Mouse (Mus musculus) heart, embryonic 12.5 days (tissue): ENCODE data around the gene Dclk3. TPM values are rescaled to one million over a fixed set of nuclear protein-coding genes. Genes with fewer than 3 reads are reported as not detected.

Experiments used
- ATAC-seq: fragments of 200-750 bp; cut with Nextera tagmentation; 2 replicates; pipeline ENCODE4 v1.8.0; 2017; ENCODE audit warnings: moderate TSS enrichment, moderate library complexity; ENCODE audit not compliant: insufficient number of reproducible peaks, low FRiP score
- H3K27ac ChIP-seq: fragments of 300-500 bp; sonication (generic); 2 replicates; pipeline ENCODE4 v1.5.1; 2016; ENCODE audit warnings: mild to moderate bottlenecking, moderate library complexity; ENCODE audit not compliant: poor library complexity, severe bottlenecking
- H3K27me3 ChIP-seq: fragments of 300-500 bp; sonication (generic); replicated peaks from 2 replicates; pipeline ENCODE4 v1.6.1; 2016; ENCODE audit warnings: mild to moderate bottlenecking, moderate library complexity
- H3K36me3 ChIP-seq: fragments of 300-500 bp; sonication (generic); 2 replicates; pipeline ENCODE4 v1.6.1; 2016; ENCODE audit warnings: mild to moderate bottlenecking, moderate library complexity
- H3K4me1 ChIP-seq: fragments of 300-500 bp; sonication (generic); replicated peaks from 2 replicates; pipeline ENCODE4 v1.6.1; 2016; ENCODE audit warnings: mild to moderate bottlenecking
- H3K4me2 ChIP-seq: fragments of 300-500 bp; sonication (generic); 2 replicates; pipeline ENCODE4 v1.6.1; 2016; ENCODE audit warnings: mild to moderate bottlenecking, moderate library complexity
- H3K4me3 ChIP-seq: fragments of 300-500 bp; sonication (generic); 2 replicates; pipeline ENCODE4 v1.5.1; 2016; ENCODE audit warnings: mild to moderate bottlenecking
- H3K9ac ChIP-seq: fragments of 300-500 bp; sonication (generic); 2 replicates; pipeline ENCODE4 v1.6.1; 2016; ENCODE audit warnings: mild to moderate bottlenecking, moderate library complexity
- H3K9me3 ChIP-seq: fragments of 300-500 bp; sonication (generic); replicated peaks from 2 replicates; pipeline ENCODE4 v1.6.1; 2016; ENCODE audit warnings: mild to moderate bottlenecking, moderate library complexity
- WGBS: fragments of 180-500 bp; shearing (Covaris S2); methylation state at CpG from one replicate; pipeline ENCODE4 v1.1.7; 2016; 5-methylcytosine and 5-hydroxymethylcytosine counted together
- polyA plus RNA-seq: library from polyadenylated mRNA; unstranded; fragments of >200 nt; fragmentation: Nextera tagmentation; extraction: Ambion mirVana; gene quantifications from 2 replicates; pipeline ENCODE4 v1.2.1, GENCODE M21; 2016

Gene Dclk3
- polyA plus RNA-seq, 1 experiment from 2014 or later: 2.7 TPM

DNA sequence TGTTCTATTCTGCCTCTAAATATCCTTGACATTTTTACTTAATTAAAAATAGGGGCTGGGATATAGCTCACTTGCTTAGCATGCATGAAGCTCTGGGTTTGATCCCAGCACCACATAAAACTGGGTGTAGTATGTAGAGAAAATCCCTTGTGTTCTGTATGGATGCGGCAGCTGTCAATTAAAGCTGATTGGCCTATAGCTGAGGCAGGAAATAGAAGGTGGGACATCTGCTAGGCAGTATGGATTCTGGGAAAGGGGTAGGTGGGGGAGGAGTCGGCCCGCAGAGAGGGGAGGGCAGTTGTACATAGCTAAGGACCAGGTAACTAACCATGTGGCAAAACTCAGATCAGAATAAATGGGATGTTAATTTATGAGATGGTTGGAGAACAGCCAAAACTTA lies 85.0 kb downstream of the Dclk3 start:
- no peaks in the 10 kb centered on the region for H3K36me3 ChIP-seq
- no peak overlapping the region for H3K4me3 ChIP-seq
- no peaks in the 10 kb centered on the region for H3K4me1 ChIP-seq
- 89% methylated on average over 3 of the region's 3 CpGs for WGBS
- no peak for ATAC-seq
- no peak overlapping the region for H3K4me2 ChIP-seq
- H3K27me3 ChIP-seq: no peaks in the 10 kb centered on the region
- H3K27ac ChIP-seq: no peak overlapping the region
- no peak overlapping the region for H3K9ac ChIP-seq
- 0 out of 2 replicates have a peak, but pooled peaks cover 4% of the 10 kb centered on the region for H3K9me3 ChIP-seq

DNA sequence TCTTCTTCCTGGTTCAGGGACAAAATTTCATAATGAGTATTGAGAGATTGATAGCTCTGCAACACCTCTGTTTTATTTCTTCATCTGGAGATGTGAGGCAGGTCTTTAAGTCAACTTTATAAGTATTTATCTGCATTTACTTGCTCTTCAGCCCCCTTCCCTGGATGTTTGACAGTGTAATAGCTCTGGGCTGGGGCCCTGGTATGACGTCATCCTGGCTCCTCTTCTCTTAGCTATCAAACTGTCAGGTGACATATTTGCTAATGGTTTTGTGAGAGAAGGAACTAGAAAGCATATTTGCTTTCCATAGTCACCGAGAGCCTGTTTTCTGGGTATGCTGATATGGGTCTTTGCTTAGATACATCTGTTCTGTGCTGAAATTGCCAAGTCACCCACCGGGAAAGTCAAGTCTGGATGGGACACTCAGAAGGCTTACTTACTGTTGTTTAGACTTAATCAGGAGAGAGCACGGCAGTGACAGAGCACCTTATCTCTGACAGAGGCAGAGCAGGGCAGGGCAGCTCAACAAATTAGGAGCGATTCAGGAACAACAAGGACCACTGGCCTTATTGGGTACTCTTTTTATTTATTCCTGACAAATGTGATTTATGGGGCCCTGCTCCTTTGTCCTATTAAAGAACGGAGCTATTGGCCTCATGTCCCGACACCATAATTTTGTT lies 96.0 kb downstream of the Dclk3 start:
- WGBS: 35% methylated on average over 7 of the region's 7 CpGs
- Histone ChIP-seq H3K4me1 (peaks cover 5% of the 10 kb centered on the region), H3K4me2 (no peak overlapping the region), H3K36me3 (no peaks in the 10 kb centered on the region), H3K9ac (no peak overlapping the region), H3K27ac (no peak overlapping the region), H3K27me3 (no peaks in the 10 kb centered on the region), H3K4me3 (no peak overlapping the region), H3K9me3 (no peaks in the 10 kb centered on the region)
- no peak for ATAC-seq

DNA sequence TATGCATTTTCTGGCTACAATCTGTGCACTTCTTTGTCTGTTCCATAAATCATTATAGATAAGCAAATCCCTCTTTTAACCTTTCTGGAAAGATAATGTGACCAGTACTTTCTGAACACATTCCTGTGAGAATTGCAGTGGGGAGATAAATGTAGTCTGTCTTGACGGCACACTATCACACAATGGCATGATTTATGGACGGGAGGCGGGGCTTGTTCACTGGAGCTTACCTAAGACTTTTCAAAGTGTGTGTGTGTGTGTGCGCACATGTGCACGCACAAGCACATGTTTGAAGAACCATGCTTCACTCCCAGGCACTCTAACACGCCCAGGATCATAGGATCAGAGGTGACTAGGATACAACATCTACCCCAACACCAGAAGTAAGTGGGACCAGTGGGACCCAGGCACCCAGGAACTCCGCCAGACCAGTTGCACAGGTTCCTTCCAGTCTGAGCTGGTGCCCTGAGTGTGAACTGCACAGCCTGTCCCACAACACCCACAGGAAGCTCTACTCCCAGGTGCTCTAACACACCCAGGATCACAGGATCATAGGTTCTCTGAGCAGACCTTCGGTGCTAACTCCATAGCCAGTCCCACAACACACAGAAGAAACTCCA lies 96.7 kb downstream of the Dclk3 start:
- WGBS: 69% methylated on average over 8 of the region's 8 CpGs
- no peaks in the 10 kb centered on the region for H3K27me3 ChIP-seq
- H3K27ac ChIP-seq: no peak overlapping the region
- no peak overlapping the region for H3K9ac ChIP-seq
- no peak overlapping the region for H3K4me2 ChIP-seq
- H3K9me3 ChIP-seq: no peaks in the 10 kb centered on the region
- peaks cover 5% of the 10 kb centered on the region for H3K4me1 ChIP-seq
- no peak for ATAC-seq
- H3K36me3 ChIP-seq: no peaks in the 10 kb centered on the region
- H3K4me3 ChIP-seq: no peak overlapping the region

Other genes with a start within 250 kb of the Dclk3 start
- gene Mlh1, start 167.3 kb upstream of the Dclk3 start, polyA plus RNA-seq: 39.3 and 44.0 TPM in 2 replicates
- 32.8 and 34.3 TPM in 2 replicates for gene Epm2aip1, start 167.2 kb upstream of the Dclk3 start, polyA plus RNA-seq
- 0.03 and 0.27 TPM in 2 replicates for gene Trank1, start 127.3 kb upstream of the Dclk3 start, polyA plus RNA-seq